In the genomic region with DNA sequence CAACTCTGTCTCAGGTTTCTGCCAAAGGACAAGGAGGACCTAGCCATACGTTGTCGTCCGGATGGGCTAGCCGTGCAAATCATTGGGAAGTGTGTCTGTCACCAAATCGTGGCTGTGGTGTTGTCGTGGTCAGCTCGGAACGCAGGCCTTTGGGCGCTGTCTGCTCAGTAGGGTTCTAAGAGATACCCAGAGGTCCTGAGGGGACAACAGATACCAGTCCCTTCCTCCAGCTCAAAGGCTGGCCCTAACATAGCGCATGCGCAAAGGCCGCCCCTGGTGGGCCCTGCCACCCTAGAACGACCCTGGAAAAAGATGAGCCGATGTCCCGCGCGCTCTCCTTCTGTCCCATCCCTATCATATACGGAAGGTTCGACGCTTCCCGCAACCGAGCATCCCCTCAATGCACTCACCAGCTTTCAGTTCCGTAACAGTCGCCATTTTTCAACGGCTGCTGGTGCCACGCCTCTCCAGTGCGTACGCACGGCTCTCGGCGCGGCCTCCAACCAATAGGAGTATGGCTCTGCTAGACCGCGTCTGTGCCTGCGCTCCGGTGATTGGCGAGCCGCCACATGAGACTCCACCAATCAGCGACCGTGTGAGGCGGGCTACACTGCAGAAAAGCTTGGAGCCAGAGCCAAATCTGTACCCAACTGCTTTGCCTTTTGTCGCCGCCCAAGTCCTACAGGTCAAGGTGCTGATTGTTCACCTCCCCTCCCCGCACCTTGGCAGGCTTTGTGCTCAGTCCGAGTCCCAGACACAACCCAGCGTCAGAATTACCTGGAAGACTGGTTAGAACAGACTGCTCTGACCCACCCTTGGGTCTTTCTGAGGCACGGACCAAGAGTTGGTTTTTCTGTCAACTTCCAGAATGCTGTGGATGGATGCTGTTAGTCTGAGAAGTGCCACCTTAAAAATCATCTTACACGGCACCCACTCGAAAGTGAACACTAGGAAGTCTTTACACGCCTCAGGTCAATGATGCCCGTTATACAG, we compare ENCODE assay signal across 8 mouse cellular contexts. TPM values are rescaled to one million over a fixed set of nuclear protein-coding genes. Genes with fewer than 3 reads are reported as not detected.
DNase-seq lines count a peak whose midpoint lies in the region; ATAC-seq and TF ChIP-seq lines count a peak whose summit lies in the region.

Fopnl (minus strand) TSS at position 522 of the 993 bp plus-strand sequence.

- no peaks in the 10 kb centered on the region for H3K27me3 ChIP-seq in hindbrain, postnatal 0 days (ENCODE audit: insufficient read depth, low read length)

- peak within 1 kb of the TSS; percentile 83 for H3K9ac ChIP-seq in hindbrain, postnatal 0 days (replicated peaks; ENCODE audit: low read length)

- DNase-seq in ZHBTc4 (ENCODE audit: low read depth, low spot score): peak; percentile 98
- peak; percentile 99 for DNase-seq in gastrocnemius, adult 2 months
- peak; percentile 99 for DNase-seq in hindbrain, postnatal 0 days (ENCODE audit: low spot score)
- DNase-seq in left cerebral cortex, adult 2 months (ENCODE audit: extremely low spot score in 1 of 2, low spot score in 2 of 2): peak; percentile 95 to 97
- DNase-seq in right cerebral cortex, adult 2 months (ENCODE audit: low spot score in 2 of 2): peak; percentile 97 to 98
- DNase-seq in urinary bladder, postnatal 14 days (ENCODE audit: low spot score): peak; percentile 98

- H3K4me3 ChIP-seq in gastrocnemius, adult 2 months: peak within 1 kb of the TSS; percentile 94
- peak within 1 kb of the TSS; percentile 81 for H3K4me3 ChIP-seq in hindbrain, postnatal 0 days (ENCODE audit: low read length)
- H3K4me3 ChIP-seq in left cerebral cortex, adult 2 months: peak within 1 kb of the TSS; percentile 98

- 0 out of 2 replicates have a peak, but pooled peaks have one; percentile 18 for TF ChIP-seq CTCF in gastrocnemius, adult 2 months (IDR thresholded peaks at IDR 0.05)
- TF ChIP-seq CTCF in hindbrain, postnatal 0 days (IDR thresholded peaks at IDR 0.05; ENCODE audit: low read depth): no peak; the same call in 1 of the 2 replicates
- TF ChIP-seq CTCF in left cerebral cortex, adult 2 months (IDR thresholded peaks at IDR 0.05): no peak; the same call in none of the 2 replicates

- H3K4me1 ChIP-seq in hindbrain, postnatal 0 days (ENCODE audit: insufficient read depth, low read length): peaks cover 11% of the 10 kb centered on the region

- peak within 1 kb of the TSS; percentile 98 for H3K27ac ChIP-seq in gastrocnemius, adult 2 months
- H3K27ac ChIP-seq in hindbrain, postnatal 0 days: peak within 1 kb of the TSS; percentile 93
- peak within 1 kb of the TSS; percentile 92 for H3K27ac ChIP-seq in left cerebral cortex, adult 2 months

- peak within 1 kb of the TSS; percentile 77 for H3K4me2 ChIP-seq in hindbrain, postnatal 0 days (ENCODE audit: low read depth, low read length)

- intact Hi-C loops in gastrocnemius, adult 2 months (cut with DNase I): loop anchor here (1.0 to 2.0 kb wide), 2 partner anchors 44 to 128 kb away; partner anchors contain the start of gene Abcc1
- intact Hi-C loops in left cerebral cortex, adult 2 months (cut with DNase I): loop anchor here (2.0 kb wide), 1 partner anchor 44 kb away; the partner anchor contains the start of gene Abcc1

- ATAC-seq in common myeloid progenitor, adult 5-6 weeks (replicated peaks; ENCODE audit: low read depth, poor library complexity, severe bottlenecking): peak; percentile 99
- ATAC-seq in hindbrain, postnatal 0 days: peak; percentile 100
- peak; percentile 99 for ATAC-seq in megakaryocyte, adult 5-6 weeks (ENCODE audit: poor library complexity, severe bottlenecking)

- no peaks in the 10 kb centered on the region for H3K9me3 ChIP-seq in hindbrain, postnatal 0 days (ENCODE audit: low read length)

- H3K36me3 ChIP-seq in hindbrain, postnatal 0 days (ENCODE audit: insufficient read depth, low read length): 0 out of 2 replicates have a peak, but pooled peaks cover 3% of the 10 kb centered on the region

- 4% methylated on average over 49 of the region's 51 CpGs for WGBS in hindbrain, postnatal 0 days

RNA-seq across cellular contexts. Expression of gene Fopnl, which starts in this region (rescaled TPM):
- total RNA-seq in common myeloid progenitor, adult 5-6 weeks (2017): 41.2 and 44.9 TPM in 2 replicates
- total RNA-seq in gastrocnemius, adult 2 months (2021): 10 to 100 TPM; 65.5 to 73.3 TPM
- total RNA-seq in hindbrain, postnatal 0 days (2014; rRNA removed): 83.8 and 93.0 TPM in 2 replicates
- polyA plus RNA-seq in hindbrain, postnatal 0 days (2015; fragmentation: Nextera tagmentation; extraction: Ambion mirVana): 206 and 212 TPM in 2 replicates
- total RNA-seq in left cerebral cortex, adult 2 months (2021): 10 to 100 TPM; 48.6 to 50.0 TPM
- 70.0 and 77.0 TPM in 2 replicates for total RNA-seq in megakaryocyte, adult 5-6 weeks (2015)
- 31.8 and 39.4 TPM in 2 replicates for total RNA-seq in megakaryocyte, adult 5-6 weeks (2017)

Comparison
In these comparisons a context has a peak if more than half of its experiments do, and no peak if none do; other contexts are left out.
1. Peak in every context shown above with its lines: DNase-seq, ATAC-seq, H3K4me3 ChIP-seq and H3K27ac ChIP-seq.